Mouse (Mus musculus) testis, adult 2 months (tissue): ENCODE data around the gene Kif1b.

Experiments
- CTCF ChIP-seq: fragments of 200-500 bp; IDR thresholded peaks from 2 replicates; pipeline ENCODE4 v1.5.1; 2012; ENCODE audit warnings: low read depth, mild to moderate bottlenecking, inconsistent platforms, low read length, moderate library complexity; ENCODE audit not compliant: control insufficient read depth, insufficient read depth, insufficient replicate concordance
- POLR2A ChIP-seq: fragments of 200-500 bp; IDR thresholded peaks from 2 replicates; pipeline ENCODE4 v1.6.1; 2012; ENCODE audit warnings: low read depth, mild to moderate bottlenecking, inconsistent platforms, low read length, moderate library complexity; ENCODE audit not compliant: control insufficient read depth

DNA sequence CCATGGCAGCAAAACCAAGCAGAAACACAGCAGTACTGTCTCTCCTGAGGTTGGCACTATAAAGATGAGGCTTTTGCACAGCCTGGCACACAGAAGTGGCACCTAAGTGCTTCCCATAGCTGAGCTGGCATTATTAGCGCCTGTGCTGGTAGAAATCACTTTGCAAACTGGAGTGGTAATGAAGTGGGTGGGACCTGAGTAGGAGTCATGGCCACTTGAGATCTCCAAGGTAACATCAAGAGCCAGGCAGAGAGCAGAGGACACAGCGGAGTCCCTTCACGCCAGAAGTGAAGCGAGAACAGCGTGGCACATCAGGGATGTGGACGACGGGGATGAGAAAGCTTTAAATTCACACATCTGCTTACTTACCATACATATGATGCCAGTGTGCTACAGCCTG lies 19.8 kb upstream of the Kif1b start:
- TF ChIP-seq POLR2A (no peak), CTCF (no peak)
